Comparison of ENCODE assay signal across 8 mouse cellular contexts in the genomic region with DNA sequence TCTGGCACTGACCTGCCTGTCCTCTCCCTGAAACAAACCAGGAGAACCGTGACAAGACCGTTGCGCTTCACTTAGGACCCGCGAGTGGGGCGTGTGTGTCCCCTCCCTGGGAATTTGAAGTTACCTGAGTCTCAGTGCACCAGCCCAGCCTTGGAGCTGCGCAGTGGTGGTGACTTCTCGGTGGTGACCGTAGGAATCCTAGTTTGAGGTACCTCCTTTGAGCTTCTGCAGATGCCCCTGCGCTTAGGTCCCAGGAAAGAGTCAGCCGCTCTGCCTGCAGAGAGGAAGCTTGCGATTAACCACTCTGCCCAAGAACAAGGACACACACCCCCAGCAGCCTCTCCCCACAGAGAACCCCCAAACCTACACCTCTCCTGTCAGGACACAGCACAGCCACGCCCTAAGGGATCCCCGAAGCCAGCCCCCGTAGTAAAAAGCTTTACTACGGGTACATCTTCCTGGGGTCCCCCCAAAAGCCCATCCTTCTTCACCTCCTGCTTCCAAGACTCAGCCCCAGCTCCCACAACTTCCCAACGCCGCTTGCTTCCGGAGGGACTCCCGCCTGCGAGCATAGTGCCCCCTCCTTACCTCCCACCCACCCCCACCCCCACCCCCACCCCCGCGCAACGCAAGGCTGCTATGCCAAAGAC. TPM values are rescaled to one million over a fixed set of nuclear protein-coding genes. Genes with fewer than 3 reads are reported as not detected.
A peak's percentile ranks its signal among the peaks of the same experiment; 100 is the strongest.
DNase-seq lines count a peak whose midpoint lies in the region; ATAC-seq and TF ChIP-seq lines count a peak whose summit lies in the region.

Gene Oxtr, minus strand, starts transcription at position 34 of the 650 bp plus-strand sequence.

- in situ Hi-C loops in ES-E14 (cut with MboI; ENCODE audit: low sequenced_read_pairs in 2 of 2, unreplicated experiment in 2 of 2), result no loop called here

- H3K27me3 ChIP-seq in forebrain, embryonic 16.5 days (replicated peaks; ENCODE audit: control insufficient read depth, insufficient read depth, low read length), result peaks cover 30% of the 10 kb centered on the region
- peaks cover 33% of the 10 kb centered on the region for H3K27me3 ChIP-seq in liver, embryonic 16.5 days (ENCODE audit: control insufficient read depth, insufficient read depth, low read depth, low read length)

- TF ChIP-seq CTCF in gastrocnemius, adult 2 months (IDR thresholded peaks at IDR 0.05), result no peak

- H3K9ac ChIP-seq in ES-E14 (ENCODE audit: insufficient read depth, low read depth, low read length, poor library complexity, severe bottlenecking), result no peak within 1 kb of the TSS; the same call in 1 of the 2 replicates
- H3K9ac ChIP-seq in forebrain, embryonic 16.5 days (replicated peaks; ENCODE audit: low read depth, low read length), result peak within 1 kb of the TSS; percentile 49
- no peak within 1 kb of the TSS for H3K9ac ChIP-seq in liver, embryonic 16.5 days (ENCODE audit: low read depth, low read length)

- H3K4me2 ChIP-seq in forebrain, embryonic 16.5 days (ENCODE audit: low read length), result peak within 1 kb of the TSS; percentile 80
- peak within 1 kb of the TSS; percentile 58 for H3K4me2 ChIP-seq in liver, embryonic 16.5 days (ENCODE audit: low read depth, low read length)

- H3K4me1 ChIP-seq in ES-E14 (ENCODE audit: control insufficient read depth in 2 of 2, insufficient read depth in 2 of 2, low read length in 2 of 2, poor library complexity in 1 of 2), result peaks cover 0 to 7% of the 10 kb centered on the region in 2 experiments; a peak in 1 of 4 replicates
- peaks cover 21% of the 10 kb centered on the region for H3K4me1 ChIP-seq in forebrain, embryonic 16.5 days (replicated peaks; ENCODE audit: control insufficient read depth, insufficient read depth, low read length)
- no peaks in the 10 kb centered on the region for H3K4me1 ChIP-seq in liver, embryonic 16.5 days (ENCODE audit: control insufficient read depth, low read depth, low read length)

- 8% methylated on average over 24 of the region's 24 CpGs for WGBS in forebrain, embryonic 16.5 days
- WGBS in liver, embryonic 16.5 days (ENCODE audit: insufficient replicate concordance), result 9% methylated on average over 21 of the region's 24 CpGs

- H3K36me3 ChIP-seq in ES-E14 (ENCODE audit: control insufficient read depth, insufficient read depth, low read length, poor library complexity, severe bottlenecking), result no peaks in the 10 kb centered on the region
- H3K36me3 ChIP-seq in forebrain, embryonic 16.5 days (ENCODE audit: control insufficient read depth, insufficient read depth), result no peaks in the 10 kb centered on the region
- no peaks in the 10 kb centered on the region for H3K36me3 ChIP-seq in liver, embryonic 16.5 days (ENCODE audit: control insufficient read depth, insufficient read depth)

- DNase-seq in gastrocnemius, adult 2 months, result no peak
- DNase-seq in gastrocnemius, adult 18-20 months (ENCODE audit: low spot score), result no peak
- DNase-seq in ES-E14 (ENCODE audit: low read depth, low spot score), result no peak
- DNase-seq in Muller cell, postnatal 12 days (ENCODE audit: inconsistent ontology term), result no peak
- no peak for DNase-seq in cerebellum, adult 11-12 months

- ATAC-seq in forebrain, embryonic 16.5 days, result peak; percentile 19; the same call in 1 of the 2 replicates
- ATAC-seq in liver, embryonic 16.5 days (ENCODE audit: low read depth), result no peak
- ATAC-seq in cerebellum, adult (ENCODE audit: insufficient number of reproducible peaks, low FRiP score, low TSS enrichment), result no peak

- intact Hi-C loops in gastrocnemius, adult 2 months (cut with DNase I), result loop anchor here (5.0 to 10.0 kb wide), 2 partner anchors 205 to 512 kb away; partner anchors contain the start of gene Rad18

- peak within 1 kb of the TSS; percentile 69 for H3K4me3 ChIP-seq in gastrocnemius, adult 2 months
- H3K4me3 ChIP-seq in ES-E14 (ENCODE audit: insufficient read depth in 1 of 2, low read depth in 1 of 2, low read length in 2 of 2, poor library complexity in 1 of 2, severe bottlenecking in 1 of 2), result peak within 1 kb of the TSS; percentile 48 to 52
- peak within 1 kb of the TSS; percentile 48 for H3K4me3 ChIP-seq in forebrain, embryonic 16.5 days (replicated peaks; ENCODE audit: low read length)
- H3K4me3 ChIP-seq in liver, embryonic 16.5 days (ENCODE audit: low read depth, low read length), result peak within 1 kb of the TSS; percentile 42

- H3K9me3 ChIP-seq in ES-E14 (ENCODE audit: control insufficient read depth, insufficient read depth, low read depth, low read length), result no peaks in the 10 kb centered on the region
- H3K9me3 ChIP-seq in forebrain, embryonic 16.5 days (ENCODE audit: control insufficient read depth, low read length), result no peaks in the 10 kb centered on the region
- no peaks in the 10 kb centered on the region for H3K9me3 ChIP-seq in liver, embryonic 16.5 days (replicated peaks; ENCODE audit: control insufficient read depth, low read length)

- H3K27ac ChIP-seq in gastrocnemius, adult 2 months, result no peak within 1 kb of the TSS
- H3K27ac ChIP-seq in ES-E14 (ENCODE audit: insufficient read depth, low read depth, low read length, poor library complexity, severe bottlenecking), result no peak within 1 kb of the TSS
- H3K27ac ChIP-seq in forebrain, embryonic 16.5 days (ENCODE audit: low read length), result no peak within 1 kb of the TSS
- H3K27ac ChIP-seq in liver, embryonic 16.5 days (ENCODE audit: low read length), result no peak within 1 kb of the TSS

TF ChIP-seq in ES-E14, 5 proteins besides CTCF, POLR2A, EP300 and RAD21:
- no peak for TF ChIP-seq CHD2 (IDR thresholded peaks at IDR 0.05; ENCODE audit: low read depth, low read length)
- no peak for TF ChIP-seq ZC3H11A (IDR thresholded peaks at IDR 0.05; ENCODE audit: borderline replicate concordance, low read depth, low read length)
- no peak for TF ChIP-seq MAFK (IDR thresholded peaks at IDR 0.05; ENCODE audit: insufficient read depth, low read depth, low read length)
- TF ChIP-seq ZNF384 (IDR thresholded peaks at IDR 0.05; ENCODE audit: low read depth, low read length), result no peak
- no peak for TF ChIP-seq HCFC1 (IDR thresholded peaks at IDR 0.05; ENCODE audit: borderline replicate concordance, insufficient read depth, low read length)

RNA-seq across cellular contexts. Expression of gene Oxtr, which starts in this region (rescaled TPM):
- under 1 TPM; 0.05 to 0.25 TPM for total RNA-seq in gastrocnemius, adult 2 months (2021)
- total RNA-seq in gastrocnemius, adult 18-20 months (2021), result 1 to 10 TPM in 1 of 2 experiments, under 1 TPM in 1; 0.09 to 1.2 TPM
- total RNA-seq in ES-E14 (2012; rRNA removed), result 0.04 and 0.11 TPM in 2 replicates
- polyA plus RNA-seq in forebrain, embryonic 16.5 days (2015; fragmentation: Nextera tagmentation; extraction: Ambion mirVana), result 0.75 and 1.5 TPM in 2 replicates
- polyA plus RNA-seq in liver, embryonic 16.5 days (2015; fragmentation: Nextera tagmentation; extraction: Ambion mirVana), result 0.08 TPM in 1 of 2 replicates, not detected in the other
